Mouse (Mus musculus) ES-E14 (cell line): ENCODE data around the gene Zp3. TPM values are rescaled to one million over a fixed set of nuclear protein-coding genes. Genes with fewer than 3 reads are reported as not detected.

Source experiments
- DNase-seq: peaks from one replicate; pipeline ENCODE4 v3.0.0-alpha.2; 2013; ENCODE audit warnings: low read depth, low spot score
- H3K27ac ChIP-seq: 2 replicates; pipeline ENCODE4 v1.5.1; 2012; ENCODE audit warnings: low read depth, mild to moderate bottlenecking, low read length, moderate library complexity, mixed read lengths; ENCODE audit not compliant: poor library complexity, insufficient read depth, severe bottlenecking
- H3K36me3 ChIP-seq: 2 replicates; pipeline ENCODE4 v1.6.1; 2012; ENCODE audit warnings: mild to moderate bottlenecking, low read length, moderate library complexity, mixed read lengths; ENCODE audit not compliant: control insufficient read depth, poor library complexity, insufficient read depth, severe bottlenecking
- H3K4me1 ChIP-seq, 2 experiments: fragments of 150-350 bp in 1 of 2; sonication (generic) in 1 of 2; 2 replicates each; pipeline ENCODE4 v1.6.1; 2012; ENCODE audit warnings: low read length in 2 of 2, mild to moderate bottlenecking in 1 of 2, mixed read lengths in 1 of 2; ENCODE audit not compliant: control insufficient read depth in 2 of 2, insufficient read depth in 2 of 2, poor library complexity in 1 of 2
- H3K4me3 ChIP-seq, 2 experiments: fragments of 150-350 bp in 1 of 2; sonication (generic) in 1 of 2; 2 replicates each; pipeline ENCODE4 v1.5.1; 2012; ENCODE audit warnings: low read length in 2 of 2, low read depth in 1 of 2, mild to moderate bottlenecking in 1 of 2, mixed read lengths in 1 of 2; ENCODE audit not compliant: insufficient read depth in 1 of 2, poor library complexity in 1 of 2, severe bottlenecking in 1 of 2
- H3K9ac ChIP-seq: 2 replicates; pipeline ENCODE4 v1.6.1; 2012; ENCODE audit warnings: low read depth, mild to moderate bottlenecking, low read length, mixed read lengths; ENCODE audit not compliant: poor library complexity, insufficient read depth, severe bottlenecking
- H3K9me3 ChIP-seq: fragments of 150-350 bp; sonication (generic); 2 replicates; pipeline ENCODE4 v1.6.1; 2012; ENCODE audit warnings: low read depth, mild to moderate bottlenecking, low read length; ENCODE audit not compliant: control insufficient read depth, insufficient read depth
- CHD2 ChIP-seq: IDR thresholded peaks from 2 replicates; pipeline ENCODE4 v1.6.1; 2014; ENCODE audit warnings: mild to moderate bottlenecking, low read depth, low read length, inconsistent platforms
- HCFC1 ChIP-seq: IDR thresholded peaks from 2 replicates; pipeline ENCODE4 v1.6.1; 2012; ENCODE audit warnings: low read length, inconsistent platforms, borderline replicate concordance; ENCODE audit not compliant: insufficient read depth
- MAFK ChIP-seq: IDR thresholded peaks from 2 replicates; pipeline ENCODE4 v1.6.1; 2014; ENCODE audit warnings: mild to moderate bottlenecking, low read depth, low read length, inconsistent platforms; ENCODE audit not compliant: insufficient read depth
- ZC3H11A ChIP-seq: IDR thresholded peaks from 2 replicates; pipeline ENCODE4 v1.6.1; 2012; ENCODE audit warnings: low read depth, mild to moderate bottlenecking, inconsistent platforms, low read length, borderline replicate concordance
- ZNF384 ChIP-seq: IDR thresholded peaks from 2 replicates; pipeline ENCODE4 v1.6.1; 2012; ENCODE audit warnings: low read depth, low read length, inconsistent platforms
- in situ Hi-C, 2 experiments: fragments of 600-800 bp; cut with MboI; formaldehyde crosslinking; loops; one replicate each; pipeline ENCODE4 v1.15.1; 2025; ENCODE audit warnings: low sequenced_read_pairs in 2 of 2, inconsistent platforms in 1 of 2; ENCODE audit not compliant: unreplicated experiment in 2 of 2
- total RNA-seq: library from RNA; depleted of rRNA; stranded (reverse); fragments of 300-350 nt; gene quantifications from 2 replicates; pipeline ENCODE4 v1.2.3, GENCODE M21; 2012

Gene Zp3
- total RNA-seq, 1 experiment: 12.7 TPM

DNA sequence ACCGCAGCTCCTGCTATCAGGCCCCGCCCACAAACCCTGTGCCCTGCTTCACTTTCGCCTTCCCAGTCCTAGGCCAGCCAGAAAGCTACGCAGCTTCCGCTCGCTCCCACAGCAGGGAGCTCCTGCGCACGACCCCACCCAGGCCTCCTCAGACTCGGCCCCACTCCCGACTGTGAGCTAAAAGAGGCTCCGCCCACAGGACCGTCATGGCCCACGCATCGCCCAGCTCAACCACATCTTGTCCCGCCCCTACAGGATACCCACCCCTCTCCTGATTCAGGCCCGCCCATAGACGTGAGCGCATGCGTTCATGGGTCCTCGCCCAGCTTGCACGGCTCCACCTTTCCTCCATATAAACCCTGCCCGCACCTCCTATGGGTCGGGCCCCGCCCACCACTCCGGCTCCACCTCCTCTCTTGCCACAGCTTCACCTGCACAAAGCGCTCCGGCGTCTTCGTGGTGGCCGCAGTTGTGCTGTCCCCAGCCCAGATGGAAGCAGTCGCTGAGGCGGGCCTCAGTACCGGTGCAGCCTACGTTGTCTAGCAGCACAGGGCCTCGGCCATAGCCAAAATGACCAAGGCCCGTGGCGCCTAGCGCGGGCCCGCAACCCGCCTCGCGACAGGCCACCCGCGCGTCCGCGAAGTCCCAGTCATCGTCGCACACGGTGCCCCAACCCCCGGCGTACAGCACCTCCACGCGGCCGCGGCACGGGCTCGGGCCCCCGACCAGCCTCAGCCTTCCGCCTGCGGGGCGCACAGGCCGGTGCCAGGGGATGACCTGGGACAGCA, 17.2 kb upstream of the Zp3 start:
- no peak for TF ChIP-seq MAFK
- no peak for TF ChIP-seq ZNF384
- no peak for TF ChIP-seq CHD2
- TF ChIP-seq HCFC1: peak; percentile 46; the same call in 1 of the 2 replicates
- H3K36me3 ChIP-seq: no peaks in the 10 kb centered on the region
- peak overlapping the region; percentile 72 to 83 for H3K4me3 ChIP-seq
- peak overlapping the region; percentile 82 for H3K9ac ChIP-seq
- in situ Hi-C loops: no loop called here
- H3K4me1 ChIP-seq: peaks cover 3 to 26% of the 10 kb centered on the region in 2 experiments; a peak in 1 of 4 replicates
- H3K9me3 ChIP-seq: no peaks in the 10 kb centered on the region
- peak overlapping the region; percentile 83 for H3K27ac ChIP-seq
- DNase-seq: peak; percentile 100

DNA sequence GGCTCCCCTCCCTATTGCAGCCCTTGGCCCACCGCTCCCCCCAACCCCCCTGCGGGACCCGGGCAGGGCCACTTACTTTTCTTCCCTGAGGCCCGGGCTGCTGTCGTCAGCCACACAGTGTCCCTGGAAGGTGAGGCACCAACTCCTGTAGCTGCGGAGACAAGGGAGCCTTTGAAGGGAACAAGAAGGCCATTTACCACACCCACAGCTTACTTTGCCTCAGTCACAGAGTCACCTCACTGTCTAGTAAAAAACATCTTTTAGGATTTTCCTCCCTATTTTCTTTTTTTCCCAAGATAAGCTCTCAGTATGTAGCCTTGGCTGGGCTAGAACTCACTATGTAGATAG, 16.6 kb upstream of the Zp3 start:
- no peak for DNase-seq
- Histone ChIP-seq H3K4me1 (peaks cover 3 to 28% of the 10 kb centered on the region in 2 experiments; a peak in 1 of 4 replicates), H3K36me3 (no peaks in the 10 kb centered on the region), H3K9ac (peak overlapping the region; percentile 82), H3K9me3 (no peaks in the 10 kb centered on the region), H3K27ac (peak overlapping the region; percentile 83), H3K4me3 (peak overlapping the region; percentile 72 to 83)
- in situ Hi-C loops: no loop called here
- TF ChIP-seq CHD2 (no peak), MAFK (no peak), ZNF384 (no peak)

DNA sequence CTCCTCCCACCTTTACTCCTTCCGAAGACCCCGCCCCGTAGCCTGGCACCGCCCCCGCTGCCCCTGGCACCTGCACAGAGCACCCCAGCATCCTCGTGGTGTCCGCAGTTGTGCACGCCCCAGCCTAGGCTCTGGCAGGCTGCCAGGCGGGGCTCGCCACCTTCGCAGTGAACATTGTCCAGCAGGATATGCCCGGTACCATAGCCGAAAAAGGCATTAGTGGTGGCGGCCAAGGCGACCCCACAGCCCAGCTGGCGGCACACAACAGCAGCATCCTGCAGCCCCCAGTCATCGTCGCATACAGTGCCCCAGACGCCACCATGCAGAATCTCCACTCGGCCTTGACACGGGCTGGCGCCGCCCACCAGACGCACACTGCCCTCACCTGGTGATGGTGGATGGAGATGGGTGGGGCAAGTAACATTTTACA, 14.4 kb upstream of the Zp3 start:
- Histone ChIP-seq H3K4me3 (peak overlapping the region; percentile 56 to 72), H3K27ac (peak overlapping the region; percentile 14; the same call in 1 of the 2 replicates), H3K9ac (peak overlapping the region; percentile 54), H3K4me1 (peaks cover 3 to 18% of the 10 kb centered on the region in 2 experiments; a peak in 1 of 4 replicates), H3K36me3 (no peaks in the 10 kb centered on the region), H3K9me3 (no peaks in the 10 kb centered on the region)
- TF ChIP-seq MAFK (no peak), CHD2 (no peak), ZNF384 (no peak), ZC3H11A (no peak), HCFC1 (no peak)
- DNase-seq: no peak
- in situ Hi-C loops: no loop called here

DNA sequence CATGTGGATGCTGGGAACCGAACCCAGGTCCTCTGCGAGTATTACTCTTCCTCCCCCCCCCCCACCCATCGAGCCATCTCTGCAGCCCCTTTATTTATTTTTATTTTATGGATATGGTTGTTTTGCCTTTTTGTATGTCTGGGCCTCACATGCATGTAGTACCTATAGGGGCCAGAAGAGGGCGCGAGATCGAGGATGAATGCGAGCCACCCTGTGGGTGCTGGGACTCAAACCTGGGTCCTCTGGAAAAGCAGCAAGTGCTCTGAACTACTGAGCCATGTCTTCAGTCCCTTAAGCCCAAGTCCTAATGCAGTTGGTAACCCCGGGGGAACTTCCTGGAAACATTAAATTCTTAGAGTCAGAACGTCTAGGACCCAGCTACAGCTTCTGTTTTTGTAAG, 13.0 kb upstream of the Zp3 start:
- Histone ChIP-seq H3K36me3 (no peaks in the 10 kb centered on the region), H3K4me3 (no peak overlapping the region), H3K9ac (no peak overlapping the region), H3K4me1 (peaks cover 0 to 9% of the 10 kb centered on the region in 2 experiments; a peak in 1 of 4 replicates), H3K9me3 (no peaks in the 10 kb centered on the region), H3K27ac (no peak overlapping the region)
- DNase-seq: no peak
- TF ChIP-seq ZNF384 (no peak), CHD2 (no peak)
- in situ Hi-C loops: no loop called here

DNA sequence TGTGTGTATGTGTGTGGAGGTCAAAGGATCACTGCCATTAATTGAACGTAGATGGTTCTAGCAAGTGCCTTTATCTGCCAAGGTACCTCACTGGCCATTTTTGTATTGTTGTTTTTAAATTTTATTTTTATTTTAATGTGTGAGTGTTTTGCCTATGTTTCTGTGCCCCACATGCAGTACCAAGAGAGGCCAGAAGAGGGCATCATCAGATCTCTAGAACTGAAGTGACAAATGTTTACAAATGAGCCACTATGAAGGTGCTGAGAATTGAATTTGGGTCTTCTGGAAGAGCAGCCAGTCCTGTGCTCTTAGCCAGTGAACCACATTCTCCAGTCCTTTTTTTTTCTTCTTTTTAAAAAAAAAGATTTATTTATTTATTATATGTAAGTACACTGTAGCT, 11.1 kb upstream of the Zp3 start:
- TF ChIP-seq CHD2 (no peak), MAFK (no peak), HCFC1 (no peak)
- in situ Hi-C loops: no loop called here

More for the DNA sequence above, 11.1 kb upstream of the Zp3 start:
- peaks cover 0 to 13% of the 10 kb centered on the region in 2 experiments; a peak in 2 of 4 replicates for H3K4me1 ChIP-seq
- no peak for DNase-seq
- no peak overlapping the region for H3K4me3 ChIP-seq
- no peaks in the 10 kb centered on the region for H3K9me3 ChIP-seq
- no peak overlapping the region for H3K27ac ChIP-seq
- H3K9ac ChIP-seq: no peak overlapping the region
- no peaks in the 10 kb centered on the region for H3K36me3 ChIP-seq
